Mouse (Mus musculus): ENCODE measurements around the gene Selplg. TPM values are rescaled to one million over a fixed set of nuclear protein-coding genes. Genes with fewer than 3 reads are reported as not detected.

The Selplg gene
- total and polyA plus RNA-seq, 2 experiments from 2014 or later, result 1.6 to 1.7 TPM

DNA sequence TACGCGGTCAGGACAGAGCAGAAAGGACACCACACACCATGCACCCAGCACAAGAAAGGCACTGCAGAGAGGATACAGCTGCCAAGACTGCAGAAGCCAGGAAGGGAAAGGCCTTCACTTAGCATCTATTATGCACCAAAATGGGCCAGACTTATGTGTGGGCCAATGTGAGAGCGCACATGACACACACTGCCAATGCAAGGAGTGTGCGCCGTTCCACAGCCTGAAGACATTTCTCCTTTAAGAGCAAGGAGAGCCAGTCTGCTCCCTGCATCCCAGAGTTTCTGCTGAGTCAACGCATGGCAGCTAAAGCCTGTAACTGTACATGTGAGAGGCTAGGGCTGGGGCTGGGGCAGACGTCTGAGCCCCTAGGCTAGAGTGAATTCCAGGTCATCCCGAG is 63.6 kb downstream of the Selplg start:
- ATAC-seq (ENCODE audit: insufficient read depth, low read depth), result no peak
- H3K27me3 ChIP-seq (ENCODE audit: control insufficient read depth, insufficient read depth, low read length), result no peaks in the 10 kb centered on the region
- DNase-seq (ENCODE audit: low spot score), result no peak
- H3K9me3 ChIP-seq (replicated peaks; ENCODE audit: control insufficient read depth, low read length), result no peaks in the 10 kb centered on the region
- no peak overlapping the region for H3K4me3 ChIP-seq (ENCODE audit: low read depth, low read length)
- TF ChIP-seq CTCF (IDR thresholded peaks at IDR 0.05; ENCODE audit: low read depth) (no peak), EP300 (IDR thresholded peaks at IDR 0.05; ENCODE audit: low read depth) (no peak)
- H3K4me1 ChIP-seq (ENCODE audit: control insufficient read depth, insufficient read depth), result peaks cover 14% of the 10 kb centered on the region
- H3K9ac ChIP-seq (replicated peaks; ENCODE audit: low read depth, low read length), result no peak overlapping the region
- no peak overlapping the region for H3K4me2 ChIP-seq (ENCODE audit: low read depth, low read length)
- WGBS, result 89% methylated on average over 8 of the region's 8 CpGs
- no peak overlapping the region for H3K27ac ChIP-seq (ENCODE audit: low read depth)
- peaks cover 29% of the 10 kb centered on the region; the same call in 1 of the 2 replicates for H3K36me3 ChIP-seq (replicated peaks; ENCODE audit: control insufficient read depth, insufficient read depth, low read length)

Other genes with a start within 250 kb of the Selplg start
- 4.8 and 6.9 TPM in 2 replicates for gene Cmklr1, start 182.2 kb downstream of the Selplg start, total RNA-seq (2014; rRNA removed; ENCODE audit: low replicate concordance)
- gene Cmklr1, start 182.2 kb downstream of the Selplg start, polyA plus RNA-seq (2015; fragmentation: Nextera tagmentation; extraction: Ambion mirVana), result 2.0 and 2.9 TPM in 2 replicates
- not detected in 2 replicates for gene 1700069L16Rik, start 107.9 kb downstream of the Selplg start, total RNA-seq (2014; rRNA removed; ENCODE audit: low replicate concordance)
- gene 1700069L16Rik, start 107.9 kb downstream of the Selplg start, polyA plus RNA-seq (2015; fragmentation: Nextera tagmentation; extraction: Ambion mirVana), result not detected in 2 replicates
- 5.5 and 7.1 TPM in 2 replicates for gene Ficd, start 96.8 kb downstream of the Selplg start, total RNA-seq (2014; rRNA removed; ENCODE audit: low replicate concordance)
- gene Ficd, start 96.8 kb downstream of the Selplg start, polyA plus RNA-seq (2015; fragmentation: Nextera tagmentation; extraction: Ambion mirVana), result 4.1 and 5.3 TPM in 2 replicates
- gene Sart3, start 60.1 kb downstream of the Selplg start, total RNA-seq (2014; rRNA removed; ENCODE audit: low replicate concordance), result 15.8 and 22.3 TPM in 2 replicates
- 11.9 and 12.8 TPM in 2 replicates for gene Sart3, start 60.1 kb downstream of the Selplg start, polyA plus RNA-seq (2015; fragmentation: Nextera tagmentation; extraction: Ambion mirVana)
- 116 and 149 TPM in 2 replicates for gene Iscu, start 59.9 kb downstream of the Selplg start, total RNA-seq (2014; rRNA removed; ENCODE audit: low replicate concordance)
- gene Iscu, start 59.9 kb downstream of the Selplg start, polyA plus RNA-seq (2015; fragmentation: Nextera tagmentation; extraction: Ambion mirVana), result 210 and 215 TPM in 2 replicates
- gene Tmem119, start 32.1 kb downstream of the Selplg start, total RNA-seq (2014; rRNA removed; ENCODE audit: low replicate concordance), result 19.9 and 28.4 TPM in 2 replicates
- 12.4 and 13.0 TPM in 2 replicates for gene Tmem119, start 32.1 kb downstream of the Selplg start, polyA plus RNA-seq (2015; fragmentation: Nextera tagmentation; extraction: Ambion mirVana)
- 78.2 and 93.4 TPM in 2 replicates for gene Coro1c, start 76.1 kb upstream of the Selplg start, total RNA-seq (2014; rRNA removed; ENCODE audit: low replicate concordance)
- gene Coro1c, start 76.1 kb upstream of the Selplg start, polyA plus RNA-seq (2015; fragmentation: Nextera tagmentation; extraction: Ambion mirVana), result 40.0 and 46.6 TPM in 2 replicates
- gene Ssh1, start 161.2 kb upstream of the Selplg start, total RNA-seq (2014; rRNA removed; ENCODE audit: low replicate concordance), result 7.1 and 10.0 TPM in 2 replicates
- 5.8 and 6.8 TPM in 2 replicates for gene Ssh1, start 161.2 kb upstream of the Selplg start, polyA plus RNA-seq (2015; fragmentation: Nextera tagmentation; extraction: Ambion mirVana)
- gene Dao, start 171.1 kb upstream of the Selplg start, total RNA-seq (2014; rRNA removed; ENCODE audit: low replicate concordance), result not detected in 2 replicates
- not detected in 2 replicates for gene Dao, start 171.1 kb upstream of the Selplg start, polyA plus RNA-seq (2015; fragmentation: Nextera tagmentation; extraction: Ambion mirVana)
- gene Usp30, start 232.8 kb upstream of the Selplg start, total RNA-seq (2014; rRNA removed; ENCODE audit: low replicate concordance), result 16.0 and 18.2 TPM in 2 replicates
- 6.1 and 6.3 TPM in 2 replicates for gene Usp30, start 232.8 kb upstream of the Selplg start, polyA plus RNA-seq (2015; fragmentation: Nextera tagmentation; extraction: Ambion mirVana)